Mouse (Mus musculus) right cerebral cortex, postnatal 4 days (tissue): ENCODE results near the gene Asb3.

Experiments
- DNase-seq: peaks from one replicate; pipeline ENCODE4 v3.0.0-alpha.2; 2022

The Asb3 gene

GRCm38 (mm10) chr11:30885171-30885871 lies at the start of gene Asb3, which contains the start of gene Gpr75:
Gene Asb3 (plus strand): TSS chr11:30885416.
Gene Gpr75 (plus strand): TSS chr11:30885358.
- peak; percentile 66 for DNase-seq

- no peak for DNase-seq
Measured at GRCm38 (mm10) chr11:30838793-30839192, 46.4 kb upstream of the Asb3 start.

GRCm38 (mm10) chr11:30844355-30844754 lies 40.9 kb upstream of the Asb3 start:
- DNase-seq, result no peak

GRCm38 (mm10) chr11:30872425-30872824 lies 12.8 kb upstream of the Asb3 start:
- DNase-seq, result no peak

GRCm38 (mm10) chr11:30888153-30888552 lies 2.9 kb downstream of the Asb3 start:
- no peak for DNase-seq

- no peak for DNase-seq
Measured at GRCm38 (mm10) chr11:30896201-30896600, 11.0 kb downstream of the Asb3 start.

GRCm38 (mm10) chr11:30899312-30899711 lies 14.1 kb downstream of the Asb3 start:
- DNase-seq, result no peak

GRCm38 (mm10) chr11:30912311-30912710 lies 27.1 kb downstream of the Asb3 start:
- DNase-seq, result no peak

GRCm38 (mm10) chr11:30920641-30921040 lies 35.4 kb downstream of the Asb3 start:
- no peak for DNase-seq

- no peak for DNase-seq
Measured at GRCm38 (mm10) chr11:30923283-30923682, 38.1 kb downstream of the Asb3 start.

- no peak for DNase-seq
Measured at GRCm38 (mm10) chr11:30928079-30928478, 42.9 kb downstream of the Asb3 start.

GRCm38 (mm10) chr11:30928498-30928897 lies 43.3 kb downstream of the Asb3 start:
- DNase-seq, result no peak

GRCm38 (mm10) chr11:30943522-30943921 lies 58.3 kb downstream of the Asb3 start:
- DNase-seq, result no peak

GRCm38 (mm10) chr11:30952829-30953228 lies 67.6 kb downstream of the Asb3 start:
- DNase-seq, result no peak

- peak; percentile 35 for DNase-seq
Measured at GRCm38 (mm10) chr11:30953469-30954154, 68.4 kb downstream of the Asb3 start.

GRCm38 (mm10) chr11:30954279-30954725 lies 69.1 kb downstream of the Asb3 start, which contains the start of gene Erlec1:
Gene Erlec1 (minus strand): TSS chr11:30954335.
- peak; percentile 87 for DNase-seq

- no peak for DNase-seq
Measured at GRCm38 (mm10) chr11:30985237-30985636, 100.0 kb downstream of the Asb3 start.

- DNase-seq, result peak; percentile 95
Measured at GRCm38 (mm10) chr11:30985877-30986624, 100.8 kb downstream of the Asb3 start, which contains the start of gene Chac2. Gene Chac2 (minus strand): TSS chr11:30986350.

GRCm38 (mm10) chr11:30986625-30987017 lies 101.4 kb downstream of the Asb3 start:
- DNase-seq, result no peak

- DNase-seq, result no peak
Measured at GRCm38 (mm10) chr11:30996670-30997069, 111.5 kb downstream of the Asb3 start.

GRCm38 (mm10) chr11:30998199-30998598 lies 113.0 kb downstream of the Asb3 start:
- DNase-seq, result no peak

GRCm38 (mm10) chr11:30998704-30999103 lies 113.5 kb downstream of the Asb3 start:
- no peak for DNase-seq

GRCm38 (mm10) chr11:31000028-31000427 lies 114.8 kb downstream of the Asb3 start:
- DNase-seq, result no peak
